Mouse (Mus musculus) midbrain, embryonic 10.5 days (tissue): ENCODE data around the gene Olfr1170. TPM values are rescaled to one million over a fixed set of nuclear protein-coding genes. Genes with fewer than 3 reads are reported as not detected.

Experiments used
- DNase-seq: peaks from one replicate; pipeline ENCODE4 v3.0.0-alpha.2; 2017; ENCODE audit warnings: low spot score
- H3K27ac ChIP-seq: fragments of 300-500 bp; sonication (generic); replicated peaks from 2 replicates; pipeline ENCODE4 v1.5.1; 2016; ENCODE audit warnings: mild to moderate bottlenecking
- H3K27me3 ChIP-seq: fragments of 300-500 bp; sonication (generic); 2 replicates; pipeline ENCODE4 v1.6.1; 2016; ENCODE audit warnings: low read depth, mild to moderate bottlenecking; ENCODE audit not compliant: poor library complexity, severe bottlenecking
- H3K36me3 ChIP-seq: fragments of 300-500 bp; sonication (generic); 2 replicates; pipeline ENCODE4 v1.6.1; 2016; ENCODE audit warnings: mild to moderate bottlenecking, moderate library complexity
- H3K4me1 ChIP-seq: fragments of 300-500 bp; sonication (generic); 2 replicates; pipeline ENCODE4 v1.6.1; 2016
- H3K4me3 ChIP-seq: fragments of 300-500 bp; sonication (generic); 2 replicates; pipeline ENCODE4 v1.5.1; 2016; ENCODE audit warnings: mild to moderate bottlenecking, moderate library complexity
- H3K9me3 ChIP-seq: fragments of 300-500 bp; sonication (generic); replicated peaks from 2 replicates; pipeline ENCODE4 v1.6.1; 2016; ENCODE audit warnings: mild to moderate bottlenecking
- WGBS: fragments of 180-500 bp; shearing (Covaris S2); methylation state at CpG from one replicate; pipeline ENCODE4 v1.1.7; 2016; 5-methylcytosine and 5-hydroxymethylcytosine counted together
- polyA plus RNA-seq: library from polyadenylated mRNA; unstranded; fragments of >200 nt; fragmentation: Nextera tagmentation; extraction: Ambion mirVana; gene quantifications from 2 replicates; pipeline ENCODE4 v1.2.1, GENCODE M21; 2016

The Olfr1170 gene
- polyA plus RNA-seq, result not detected in 2 replicates

DNA sequence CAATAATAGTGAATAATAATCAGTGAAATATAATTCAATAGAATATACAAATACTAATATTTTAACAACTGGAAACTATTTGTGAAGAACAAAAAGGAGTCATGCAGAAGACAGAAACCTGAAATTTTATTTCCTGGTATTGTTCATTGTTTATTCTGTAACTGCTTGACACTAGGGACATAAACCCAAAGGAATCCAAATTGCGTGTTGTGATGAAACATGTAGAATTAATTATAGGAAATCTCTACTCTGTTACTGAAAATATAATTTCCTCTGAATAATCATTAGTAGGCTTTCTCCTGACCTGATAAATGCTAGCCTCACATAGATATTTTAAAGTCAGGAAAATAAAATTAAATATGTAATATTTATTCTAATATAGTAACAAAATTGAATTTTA is at the start of gene Olfr1170:
Olfr1170 (minus strand) TSS at position 101 of the 400 bp plus-strand sequence.
- DNase-seq, result no peak
- Histone ChIP-seq H3K36me3 (no peaks in the 10 kb centered on the region), H3K27ac (no peak within 1 kb of the TSS), H3K9me3 (no peaks in the 10 kb centered on the region), H3K4me3 (no peak within 1 kb of the TSS), H3K4me1 (no peaks in the 10 kb centered on the region), H3K27me3 (no peaks in the 10 kb centered on the region)
- WGBS, result 93% methylated on average over 1 of the region's 1 CpGs

DNA sequence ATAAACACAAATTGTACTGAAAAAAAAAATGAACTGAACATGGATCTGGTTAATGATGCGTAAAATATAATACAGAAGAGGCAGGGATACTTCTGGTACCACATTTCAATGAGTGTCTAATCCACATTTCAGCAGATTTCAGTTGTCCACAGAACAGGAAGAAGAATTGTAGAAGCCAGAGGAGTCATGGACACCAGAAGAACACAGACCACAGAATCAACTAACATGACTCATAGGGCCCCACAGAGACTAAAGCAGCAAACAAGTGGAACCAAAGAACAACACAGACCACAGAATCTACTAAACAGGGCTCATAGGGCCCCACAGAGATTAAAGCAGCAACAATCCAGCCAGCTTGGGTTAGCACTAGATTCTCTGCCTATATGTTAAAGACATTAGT is 7.3 kb downstream of the Olfr1170 start:
- Histone ChIP-seq H3K4me1 (no peaks in the 10 kb centered on the region), H3K36me3 (no peaks in the 10 kb centered on the region), H3K27ac (no peak overlapping the region), H3K9me3 (no peaks in the 10 kb centered on the region), H3K27me3 (no peaks in the 10 kb centered on the region), H3K4me3 (no peak overlapping the region)
- no peak for DNase-seq
- 98% methylated on average over 1 of the region's 1 CpGs for WGBS

DNA sequence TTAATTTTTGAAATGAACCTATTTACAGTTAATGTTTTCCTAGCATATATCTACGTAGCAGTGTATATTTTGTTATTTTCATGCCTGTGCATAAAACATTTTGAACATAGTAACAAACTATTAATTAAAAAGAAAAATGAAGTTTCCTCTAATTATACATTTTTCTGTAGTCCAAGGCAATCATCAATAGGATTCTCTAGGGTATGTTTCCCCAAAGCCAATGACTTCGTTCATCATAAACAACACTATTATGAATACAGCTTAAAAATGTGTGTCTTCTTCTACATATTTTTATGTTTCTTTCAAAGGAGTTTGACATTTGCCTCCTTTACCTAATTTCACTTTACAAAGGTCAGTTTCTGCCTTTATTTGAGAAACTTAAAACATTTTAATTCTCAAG is 46.6 kb downstream of the Olfr1170 start, which contains the start of gene Olfr1168:
Olfr1168 (plus strand) TSS at position 301 of the 400 bp plus-strand sequence.
- H3K27me3 ChIP-seq, result no peaks in the 10 kb centered on the region
- H3K36me3 ChIP-seq, result no peaks in the 10 kb centered on the region
- H3K4me3 ChIP-seq, result no peak within 1 kb of the TSS
- DNase-seq, result no peak
- 87% methylated on average over 2 of the region's 2 CpGs for WGBS
- no peaks in the 10 kb centered on the region for H3K4me1 ChIP-seq
- no peaks in the 10 kb centered on the region for H3K9me3 ChIP-seq
- no peak within 1 kb of the TSS for H3K27ac ChIP-seq

Other genes starting within 250 kb of the Olfr1170 start
- not detected in 2 replicates for gene Olfr1158, start 238.2 kb downstream of the Olfr1170 start, polyA plus RNA-seq
- not detected in 2 replicates for gene Olfr1160, start 220.1 kb downstream of the Olfr1170 start, polyA plus RNA-seq
- not detected in 2 replicates for gene Olfr1161, start 205.6 kb downstream of the Olfr1170 start, polyA plus RNA-seq
- gene Olfr73, start 190.6 kb downstream of the Olfr1170 start, polyA plus RNA-seq, result not detected in 2 replicates
- gene Olfr1162, start 177.2 kb downstream of the Olfr1170 start, polyA plus RNA-seq, result not detected in 2 replicates
- gene Olfr1163, start 156.5 kb downstream of the Olfr1170 start, polyA plus RNA-seq, result not detected in 2 replicates
- not detected in 2 replicates for gene Olfr1164, start 134.4 kb downstream of the Olfr1170 start, polyA plus RNA-seq
- not detected in 2 replicates for gene Olfr1166, start 100.1 kb downstream of the Olfr1170 start, polyA plus RNA-seq
- not detected in 2 replicates for gene Olfr1167, start 73.1 kb downstream of the Olfr1170 start, polyA plus RNA-seq
- not detected in 2 replicates for gene Olfr1168, start 46.5 kb downstream of the Olfr1170 start, polyA plus RNA-seq
- not detected in 2 replicates for gene Olfr1173, start 51.5 kb upstream of the Olfr1170 start, polyA plus RNA-seq
- gene Olfr1174-ps, start 86.8 kb upstream of the Olfr1170 start, polyA plus RNA-seq, result not detected in 2 replicates
- gene Olfr1175-ps, start 98.9 kb upstream of the Olfr1170 start, polyA plus RNA-seq, result not detected in 2 replicates
- gene Olfr1176, start 108.4 kb upstream of the Olfr1170 start, polyA plus RNA-seq, result not detected in 2 replicates
- not detected in 2 replicates for gene Olfr1177-ps, start 118.2 kb upstream of the Olfr1170 start, polyA plus RNA-seq
- gene Olfr1178, start 158.7 kb upstream of the Olfr1170 start, polyA plus RNA-seq, result not detected in 2 replicates
- not detected in 2 replicates for gene Olfr1179, start 178.1 kb upstream of the Olfr1170 start, polyA plus RNA-seq
- gene Olfr1180, start 190.8 kb upstream of the Olfr1170 start, polyA plus RNA-seq, result not detected in 2 replicates
- not detected in 2 replicates for gene Olfr1181, start 197.8 kb upstream of the Olfr1170 start, polyA plus RNA-seq
- gene Gm13757, start 220.8 kb upstream of the Olfr1170 start, polyA plus RNA-seq, result not detected in 2 replicates
- not detected in 2 replicates for gene Olfr1183, start 226.5 kb upstream of the Olfr1170 start, polyA plus RNA-seq